Mouse (Mus musculus) heart, embryonic 11.5 days (tissue): ENCODE data around the gene Gm5741. TPM values are rescaled to one million over a fixed set of nuclear protein-coding genes. Genes with fewer than 3 reads are reported as not detected.

Experiments
- ATAC-seq: fragments of 200-750 bp; cut with Nextera tagmentation; replicated peaks from 2 replicates; pipeline ENCODE4 v1.8.0; 2017; ENCODE audit warnings: moderate library complexity; ENCODE audit not compliant: insufficient number of reproducible peaks, low FRiP score, low TSS enrichment
- H3K27ac ChIP-seq: fragments of 300-500 bp; sonication (generic); 2 replicates; pipeline ENCODE4 v1.5.1; 2014; ENCODE audit warnings: mild to moderate bottlenecking, low read depth, low read length
- H3K27me3 ChIP-seq: fragments of 300-500 bp; sonication (generic); 2 replicates; pipeline ENCODE4 v1.6.1; 2014; ENCODE audit warnings: mild to moderate bottlenecking, low read length, mixed read lengths; ENCODE audit not compliant: control insufficient read depth, insufficient read depth
- H3K36me3 ChIP-seq: fragments of 300-500 bp; sonication (generic); 2 replicates; pipeline ENCODE4 v1.6.1; 2014; ENCODE audit warnings: mild to moderate bottlenecking, low read length, moderate library complexity, mixed read lengths; ENCODE audit not compliant: control insufficient read depth, insufficient read depth
- H3K4me1 ChIP-seq: fragments of 300-500 bp; sonication (generic); 2 replicates; pipeline ENCODE4 v1.6.1; 2014; ENCODE audit warnings: low read length; ENCODE audit not compliant: control insufficient read depth, insufficient read depth
- H3K4me2 ChIP-seq: fragments of 300-500 bp; sonication (generic); 2 replicates; pipeline ENCODE4 v1.6.1; 2014; ENCODE audit warnings: mild to moderate bottlenecking, moderate library complexity
- H3K4me3 ChIP-seq: fragments of 300-500 bp; sonication (generic); 2 replicates; pipeline ENCODE4 v1.5.1; 2014; ENCODE audit warnings: low read depth, low read length
- H3K9ac ChIP-seq: fragments of 300-500 bp; sonication (generic); 2 replicates; pipeline ENCODE4 v1.6.1; 2014; ENCODE audit warnings: mild to moderate bottlenecking, low read depth, low read length, moderate library complexity
- H3K9me3 ChIP-seq: fragments of 300-500 bp; sonication (generic); replicated peaks from 2 replicates; pipeline ENCODE4 v1.6.1; 2016; ENCODE audit warnings: low read length; ENCODE audit not compliant: control insufficient read depth
- WGBS: fragments of 180-500 bp; shearing (Covaris S2); extraction: QIAGEN DNeasy Blood & Tissue Kit; methylation state at CpG from one replicate; pipeline ENCODE4 v1.1.7; 2014; ENCODE audit not compliant: insufficient replicate concordance; 5-methylcytosine and 5-hydroxymethylcytosine counted together
- polyA plus RNA-seq: library from polyadenylated mRNA; unstranded; fragments of >200 nt; fragmentation: Nextera tagmentation; extraction: Ambion mirVana; gene quantifications from 2 replicates; pipeline ENCODE4 v1.2.1, GENCODE M21; 2014

Gene Gm5741
- polyA plus RNA-seq, 1 experiment from 2014 or later = not detected

DNA sequence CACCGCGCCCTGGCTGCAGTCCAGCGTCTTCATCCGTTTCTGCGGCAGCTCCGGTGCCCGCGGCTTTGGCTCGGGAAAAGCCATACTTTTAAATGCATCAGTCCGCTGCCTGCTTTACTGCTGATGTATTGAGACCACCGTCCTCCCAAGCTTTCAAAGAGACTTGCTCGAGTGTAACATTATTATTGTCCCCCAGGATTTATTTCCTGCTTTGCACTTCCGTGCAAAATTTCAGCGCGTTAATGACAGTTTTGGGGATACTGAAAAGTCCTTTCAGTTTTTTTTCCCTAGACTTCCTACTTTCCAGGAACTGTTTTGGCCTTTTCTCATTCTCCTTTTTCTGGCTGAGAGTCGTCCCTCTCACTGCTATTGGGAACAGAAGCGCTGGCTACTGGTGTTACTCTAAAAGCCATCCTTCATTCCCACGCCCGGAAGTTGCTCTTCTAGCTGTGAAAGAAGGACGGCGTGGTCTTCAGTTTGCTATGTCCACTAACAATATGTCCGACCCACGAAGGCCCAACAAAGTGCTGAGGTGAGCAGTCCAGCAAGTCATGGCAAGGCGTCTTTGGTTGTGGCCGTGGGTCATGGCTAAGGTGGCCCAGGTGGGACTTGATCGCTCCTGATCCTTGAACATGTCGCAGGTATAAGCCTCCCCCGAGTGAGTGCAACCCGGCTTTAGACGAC is 12.9 kb upstream of the Gm5741 start, which contains the start of gene Wdr83os:
Gene Wdr83os (plus strand): TSS at position 209 of the 684 bp plus-strand sequence.
- Histone ChIP-seq H3K4me2 (peak within 1 kb of the TSS; percentile 96), H3K9me3 (no peaks in the 10 kb centered on the region), H3K27ac (no peak within 1 kb of the TSS), H3K27me3 (no peaks in the 10 kb centered on the region), H3K9ac (peak within 1 kb of the TSS; percentile 87), H3K4me3 (peak within 1 kb of the TSS; percentile 62), H3K4me1 (peaks cover 21% of the 10 kb centered on the region), H3K36me3 (peaks cover 10% of the 10 kb centered on the region)
- no peak for ATAC-seq
- under 1% methylated on average over 30 of the region's 30 CpGs for WGBS

DNA sequence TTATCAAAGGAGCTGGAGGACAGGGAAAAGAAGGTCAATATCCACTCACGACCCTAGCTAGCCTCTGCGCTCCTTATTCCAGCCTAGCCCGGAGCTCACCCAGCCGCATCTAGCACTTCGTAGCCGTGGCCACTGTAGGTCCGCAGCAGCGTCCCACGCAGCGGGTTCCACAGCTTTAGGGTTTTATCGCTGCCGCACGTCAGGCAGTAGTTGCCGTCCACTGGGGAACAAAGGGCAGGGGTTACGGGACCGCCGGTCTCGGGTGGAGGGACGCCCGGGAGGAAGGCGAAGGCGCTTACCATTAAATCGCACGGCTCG is 12.4 kb upstream of the Gm5741 start:
- Histone ChIP-seq H3K4me2 (peak overlapping the region; percentile 96), H3K27ac (no peak overlapping the region), H3K9ac (peak overlapping the region; percentile 87), H3K9me3 (no peaks in the 10 kb centered on the region), H3K36me3 (peaks cover 15% of the 10 kb centered on the region), H3K4me3 (peak overlapping the region; percentile 62), H3K4me1 (peaks cover 21% of the 10 kb centered on the region), H3K27me3 (no peaks in the 10 kb centered on the region)
- ATAC-seq = no peak
- WGBS = 1% methylated on average over 25 of the region's 25 CpGs

DNA sequence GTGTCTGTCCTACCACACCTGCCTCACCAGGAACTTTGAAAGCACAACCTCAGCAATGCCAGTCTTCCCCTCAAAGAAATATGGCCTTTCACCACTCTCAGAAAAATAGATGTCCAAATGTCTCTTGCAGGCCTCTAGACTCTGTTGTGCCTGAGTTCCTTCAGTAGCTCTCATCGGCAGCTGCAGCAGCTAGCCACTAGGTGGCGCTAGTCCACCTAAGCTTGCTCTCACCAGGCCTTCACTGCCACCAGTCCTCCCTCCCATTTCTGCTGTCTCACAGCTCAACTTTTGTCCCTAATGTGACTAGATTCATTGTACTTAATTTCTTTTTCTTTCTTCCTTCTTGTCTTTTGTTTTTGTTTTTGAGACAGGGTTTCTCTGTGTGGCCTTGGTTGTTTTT is 9.2 kb upstream of the Gm5741 start:
- no peak for ATAC-seq
- Histone ChIP-seq H3K27me3 (no peaks in the 10 kb centered on the region), H3K4me2 (no peak overlapping the region), H3K4me1 (peaks cover 20% of the 10 kb centered on the region), H3K9ac (no peak overlapping the region), H3K36me3 (peaks cover 28% of the 10 kb centered on the region), H3K27ac (no peak overlapping the region), H3K9me3 (no peaks in the 10 kb centered on the region), H3K4me3 (no peak overlapping the region)
- 0% methylated on average over 2 of the region's 2 CpGs for WGBS

DNA sequence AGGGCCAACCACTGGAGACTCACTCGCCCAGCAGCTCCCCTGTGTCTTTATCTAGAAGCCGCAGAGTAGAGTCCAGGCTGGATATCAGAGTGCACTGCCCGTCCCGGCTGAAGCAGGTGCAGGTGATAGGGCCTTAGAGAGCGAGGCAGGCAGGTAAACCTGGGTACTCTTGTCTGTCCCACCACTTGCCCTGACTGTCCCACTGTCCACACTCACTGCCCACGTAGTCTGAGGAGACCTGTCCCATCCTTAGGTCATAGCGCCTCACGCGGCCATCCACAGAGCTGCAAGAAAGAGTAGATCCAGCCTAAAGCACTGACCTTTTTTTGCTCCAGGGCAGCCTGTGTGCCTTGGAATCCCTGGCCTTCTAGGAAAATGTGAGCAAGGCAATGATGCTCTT is 8.2 kb upstream of the Gm5741 start:
- Histone ChIP-seq H3K4me2 (no peak overlapping the region), H3K4me1 (peaks cover 14% of the 10 kb centered on the region), H3K9ac (no peak overlapping the region), H3K27me3 (no peaks in the 10 kb centered on the region), H3K9me3 (no peaks in the 10 kb centered on the region), H3K4me3 (no peak overlapping the region), H3K36me3 (peaks cover 28% of the 10 kb centered on the region), H3K27ac (no peak overlapping the region)
- 75% methylated on average over 9 of the region's 9 CpGs for WGBS
- no peak for ATAC-seq

- no peak for ATAC-seq
- Histone ChIP-seq H3K9ac (no peak overlapping the region), H3K9me3 (no peaks in the 10 kb centered on the region), H3K4me2 (no peak overlapping the region), H3K4me3 (no peak overlapping the region), H3K4me1 (peaks cover 11% of the 10 kb centered on the region), H3K36me3 (peaks cover 28% of the 10 kb centered on the region), H3K27ac (no peak overlapping the region), H3K27me3 (no peaks in the 10 kb centered on the region)
- WGBS = 89% methylated on average over 10 of the region's 10 CpGs
Measured at GRCm38 (mm10) chr8:85074617-85075016, 6.8 kb upstream of the Gm5741 start.

DNA sequence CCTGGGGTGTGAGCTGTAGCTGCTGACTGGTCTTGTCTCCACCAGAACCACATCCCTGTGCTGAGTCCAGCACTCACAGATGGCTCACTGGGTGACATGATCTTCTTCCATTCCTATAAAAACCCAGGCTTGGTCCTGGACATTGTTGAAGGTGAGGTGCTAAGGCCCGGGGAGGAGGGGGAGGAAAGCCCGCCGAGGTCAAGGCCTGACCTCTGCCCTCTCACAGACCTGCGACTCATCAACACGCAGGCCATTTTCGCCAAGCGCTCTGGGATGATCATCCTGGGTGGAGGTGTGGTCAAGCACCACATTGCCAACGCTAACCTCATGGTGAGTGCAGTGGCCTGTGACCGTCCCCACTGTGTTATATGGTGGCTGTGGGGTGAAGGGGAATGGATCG is 6.4 kb upstream of the Gm5741 start:
- no peak overlapping the region for H3K9ac ChIP-seq
- no peaks in the 10 kb centered on the region for H3K27me3 ChIP-seq
- no peak for ATAC-seq

GRCm38 (mm10) chr8:85073041-85073612 is 5.3 kb upstream of the Gm5741 start:
- H3K27me3 ChIP-seq = no peaks in the 10 kb centered on the region
- no peak overlapping the region for H3K4me2 ChIP-seq
- H3K4me3 ChIP-seq = no peak overlapping the region
- peaks cover 28% of the 10 kb centered on the region for H3K36me3 ChIP-seq
- H3K4me1 ChIP-seq = peaks cover 8% of the 10 kb centered on the region
- H3K27ac ChIP-seq = no peak overlapping the region
- ATAC-seq = no peak
- 85% methylated on average over 15 of the region's 15 CpGs for WGBS
- H3K9ac ChIP-seq = no peak overlapping the region
- no peaks in the 10 kb centered on the region for H3K9me3 ChIP-seq

More for the DNA sequence above, 6.4 kb upstream of the Gm5741 start:
- Histone ChIP-seq H3K36me3 (peaks cover 28% of the 10 kb centered on the region), H3K9me3 (no peaks in the 10 kb centered on the region), H3K4me2 (no peak overlapping the region), H3K4me3 (no peak overlapping the region), H3K4me1 (peaks cover 8% of the 10 kb centered on the region), H3K27ac (no peak overlapping the region)
- WGBS = 90% methylated on average over 10 of the region's 10 CpGs

- peak overlapping the region; percentile 97 for H3K4me3 ChIP-seq
- H3K4me2 ChIP-seq = peak overlapping the region; percentile 80
- peaks cover 28% of the 10 kb centered on the region for H3K36me3 ChIP-seq
- 31% methylated on average over 9 of the region's 9 CpGs for WGBS
- H3K27me3 ChIP-seq = no peaks in the 10 kb centered on the region
- H3K9me3 ChIP-seq = no peaks in the 10 kb centered on the region
- H3K27ac ChIP-seq = peak overlapping the region; percentile 96; the same call in 1 of the 2 replicates
- H3K9ac ChIP-seq = peak overlapping the region; percentile 97
- ATAC-seq = no peak
- peaks cover 8% of the 10 kb centered on the region for H3K4me1 ChIP-seq
Measured at GRCm38 (mm10) chr8:85072364-85072929, 4.7 kb upstream of the Gm5741 start.
